Mouse (Mus musculus) hindbrain, postnatal 0 days (tissue): ENCODE data around the gene Ptpn6. TPM values are rescaled to one million over a fixed set of nuclear protein-coding genes. Genes with fewer than 3 reads are reported as not detected.

Experiments used
- ATAC-seq: fragments of 200-750 bp; cut with Nextera tagmentation; 2 replicates; pipeline ENCODE4 v1.8.0; 2017; ENCODE audit warnings: mild to moderate bottlenecking, moderate TSS enrichment, moderate library complexity
- DNase-seq: peaks from one replicate; pipeline ENCODE4 v3.0.0-alpha.2; 2015; ENCODE audit warnings: low spot score
- H3K27ac ChIP-seq: fragments of 300-500 bp; sonication (generic); 2 replicates; pipeline ENCODE4 v1.5.1; 2014; ENCODE audit warnings: mild to moderate bottlenecking
- H3K27me3 ChIP-seq: fragments of 300-500 bp; sonication (generic); 2 replicates; pipeline ENCODE4 v1.6.1; 2014; ENCODE audit warnings: low read length, mixed read lengths; ENCODE audit not compliant: insufficient read depth
- H3K36me3 ChIP-seq: fragments of 300-500 bp; sonication (generic); 2 replicates; pipeline ENCODE4 v1.6.1; 2014; ENCODE audit warnings: low read length, mixed read lengths; ENCODE audit not compliant: insufficient read depth
- H3K4me1 ChIP-seq: fragments of 300-500 bp; sonication (generic); 2 replicates; pipeline ENCODE4 v1.6.1; 2014; ENCODE audit warnings: antibody characterized with exemption, low read length, mixed read lengths; ENCODE audit not compliant: insufficient read depth
- H3K4me2 ChIP-seq: fragments of 300-500 bp; sonication (generic); 2 replicates; pipeline ENCODE4 v1.6.1; 2014; ENCODE audit warnings: low read depth, mild to moderate bottlenecking, low read length, moderate library complexity, mixed read lengths
- H3K4me3 ChIP-seq: fragments of 300-500 bp; sonication (generic); 2 replicates; pipeline ENCODE4 v1.5.1; 2014; ENCODE audit warnings: low read length
- H3K9ac ChIP-seq: fragments of 300-500 bp; sonication (generic); replicated peaks from 2 replicates; pipeline ENCODE4 v1.6.1; 2014; ENCODE audit warnings: mild to moderate bottlenecking, low read length, moderate library complexity, mixed read lengths
- H3K9me3 ChIP-seq: fragments of 300-500 bp; sonication (generic); 2 replicates; pipeline ENCODE4 v1.6.1; 2016; ENCODE audit warnings: low read length, mixed read lengths
- CTCF ChIP-seq: IDR thresholded peaks from 2 replicates; pipeline ENCODE4 v1.5.1; 2016; ENCODE audit warnings: antibody characterized with exemption, control low read depth, low read depth
- WGBS: fragments of 180-500 bp; shearing (Covaris S2); extraction: QIAGEN DNeasy Blood & Tissue Kit; methylation state at CpG from one replicate; pipeline ENCODE4 v1.1.7; 2014; 5-methylcytosine and 5-hydroxymethylcytosine counted together
- polyA plus RNA-seq: library from polyadenylated mRNA; unstranded; fragments of >200 nt; fragmentation: Nextera tagmentation; extraction: Ambion mirVana; gene quantifications from 2 replicates; pipeline ENCODE4 v1.2.1, GENCODE M21; 2015
- total RNA-seq: library from RNA; depleted of rRNA; stranded (reverse); fragments of >200 nt; gene quantifications from 2 replicates; pipeline ENCODE4 v1.2.3, GENCODE M21; 2014

Gene Ptpn6
- total and polyA plus RNA-seq, 2 experiments from 2014 or later, result 3.8 to 4.3 TPM

DNA sequence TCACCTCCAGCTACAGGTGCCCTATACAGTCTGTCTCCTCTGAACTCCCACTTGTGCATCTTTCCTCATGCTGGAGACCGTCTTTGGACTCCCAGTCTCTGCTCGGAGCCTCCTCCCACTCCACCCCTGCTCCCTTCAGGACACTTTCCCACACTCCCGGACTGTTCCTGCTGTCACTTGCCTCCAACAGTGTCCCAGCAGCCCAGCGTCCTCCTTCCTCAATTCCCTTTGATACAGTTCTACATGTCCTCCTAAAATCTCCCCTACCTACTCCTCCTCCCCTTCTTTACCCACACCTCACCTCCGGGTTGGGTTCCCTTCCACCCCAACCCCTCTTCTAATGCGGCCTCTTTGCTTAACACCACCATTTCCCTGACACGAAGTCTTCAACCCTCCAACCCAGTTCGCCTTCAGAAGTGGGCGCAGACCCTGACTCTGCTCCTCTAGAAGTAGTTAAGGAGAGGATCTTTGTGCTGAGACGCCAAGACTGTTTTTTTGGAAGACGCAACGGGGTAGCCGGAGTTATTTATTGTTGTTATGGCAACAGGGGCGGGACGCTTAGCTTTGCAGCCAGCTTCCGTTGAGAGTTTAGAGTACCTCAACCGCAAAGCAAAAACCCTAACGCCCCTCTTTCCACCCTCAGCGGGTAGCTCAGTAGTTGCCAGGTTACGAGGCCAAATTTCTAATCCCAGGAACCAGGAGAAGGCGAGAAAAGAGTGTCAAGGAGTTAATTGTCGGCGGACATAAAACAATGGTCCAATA lies 40.9 kb upstream of the Ptpn6 start, which contains the start of gene Lrrc23:
TSS of gene Lrrc23 (minus strand) at position 506 of the 762 bp plus-strand sequence.
- peak within 1 kb of the TSS; percentile 37; the same call in 1 of the 2 replicates for H3K9ac ChIP-seq
- no peaks in the 10 kb centered on the region for H3K9me3 ChIP-seq
- no peaks in the 10 kb centered on the region for H3K36me3 ChIP-seq
- no peaks in the 10 kb centered on the region for H3K27me3 ChIP-seq
- peak within 1 kb of the TSS; percentile 31 for H3K4me3 ChIP-seq
- TF ChIP-seq CTCF, result no peak
- H3K27ac ChIP-seq, result peak within 1 kb of the TSS; percentile 41; the same call in 1 of the 2 replicates
- 0 out of 2 replicates have a peak, but pooled peaks cover 9% of the 10 kb centered on the region for H3K4me1 ChIP-seq
- peak within 1 kb of the TSS; percentile 76 for H3K4me2 ChIP-seq
- peak; percentile 82 for DNase-seq
- 1% methylated on average over 23 of the region's 23 CpGs for WGBS
- peak; percentile 82 for ATAC-seq

DNA sequence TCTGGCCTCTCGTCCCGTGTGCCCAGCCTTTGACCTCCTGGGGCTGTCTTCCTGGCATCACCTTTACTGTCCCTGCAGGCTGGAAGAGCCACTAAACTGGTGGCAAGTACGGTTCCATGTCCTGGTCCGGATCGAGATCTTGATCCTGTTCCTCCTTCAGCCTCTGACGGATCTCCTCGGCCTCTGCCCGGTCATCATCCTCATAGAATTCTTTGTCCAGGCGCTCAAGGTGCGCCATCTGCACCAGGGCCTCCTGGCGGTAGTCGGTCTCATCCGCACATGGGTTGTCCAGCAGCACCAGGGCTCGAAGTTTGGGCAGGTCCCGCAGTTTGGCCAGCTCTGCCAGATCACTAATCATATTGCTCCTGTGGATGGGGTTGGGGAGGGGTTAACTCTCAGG lies 32.0 kb upstream of the Ptpn6 start:
- H3K27ac ChIP-seq, result no peak overlapping the region
- no peak for TF ChIP-seq CTCF
- DNase-seq, result no peak
- peak overlapping the region; percentile 75; the same call in 1 of the 2 replicates for H3K4me2 ChIP-seq
- no peaks in the 10 kb centered on the region for H3K9me3 ChIP-seq
- no peaks in the 10 kb centered on the region for H3K36me3 ChIP-seq
- WGBS, result 88% methylated on average over 15 of the region's 15 CpGs
- H3K27me3 ChIP-seq, result no peaks in the 10 kb centered on the region
- no peak overlapping the region for H3K4me3 ChIP-seq
- H3K9ac ChIP-seq, result peak overlapping the region; percentile 74; the same call in 1 of the 2 replicates
- ATAC-seq, result no peak
- H3K4me1 ChIP-seq, result peaks cover 19% of the 10 kb centered on the region

DNA sequence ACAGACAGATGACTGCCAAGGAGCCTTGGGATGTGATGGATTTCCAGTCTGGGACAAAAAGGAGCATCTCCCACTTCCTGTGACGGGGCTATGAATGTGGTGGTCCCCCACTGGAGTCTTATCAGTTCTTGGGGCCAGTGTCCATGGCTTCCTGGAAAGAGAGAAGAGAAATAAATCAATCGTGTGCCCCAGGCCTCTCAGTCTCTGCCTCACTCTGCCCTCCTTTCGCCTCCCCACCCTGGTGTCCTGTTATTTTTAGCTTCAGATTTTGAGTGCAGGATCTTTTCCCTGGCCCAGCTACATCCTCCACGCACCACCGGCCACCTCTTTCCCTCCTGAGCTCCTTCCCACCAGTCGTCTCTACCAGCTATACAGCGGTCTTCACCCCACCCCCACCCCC lies 31.5 kb upstream of the Ptpn6 start:
- 57% methylated on average over 7 of the region's 7 CpGs for WGBS
- peak overlapping the region; percentile 59 for H3K4me3 ChIP-seq
- peaks cover 19% of the 10 kb centered on the region for H3K4me1 ChIP-seq
- H3K27ac ChIP-seq, result peak overlapping the region; percentile 78; the same call in 1 of the 2 replicates
- no peaks in the 10 kb centered on the region for H3K36me3 ChIP-seq
- no peak for DNase-seq
- TF ChIP-seq CTCF, result no peak
- no peaks in the 10 kb centered on the region for H3K9me3 ChIP-seq
- no peaks in the 10 kb centered on the region for H3K27me3 ChIP-seq
- peak overlapping the region; percentile 74 for H3K9ac ChIP-seq
- peak overlapping the region; percentile 75 for H3K4me2 ChIP-seq
- no peak for ATAC-seq

DNA sequence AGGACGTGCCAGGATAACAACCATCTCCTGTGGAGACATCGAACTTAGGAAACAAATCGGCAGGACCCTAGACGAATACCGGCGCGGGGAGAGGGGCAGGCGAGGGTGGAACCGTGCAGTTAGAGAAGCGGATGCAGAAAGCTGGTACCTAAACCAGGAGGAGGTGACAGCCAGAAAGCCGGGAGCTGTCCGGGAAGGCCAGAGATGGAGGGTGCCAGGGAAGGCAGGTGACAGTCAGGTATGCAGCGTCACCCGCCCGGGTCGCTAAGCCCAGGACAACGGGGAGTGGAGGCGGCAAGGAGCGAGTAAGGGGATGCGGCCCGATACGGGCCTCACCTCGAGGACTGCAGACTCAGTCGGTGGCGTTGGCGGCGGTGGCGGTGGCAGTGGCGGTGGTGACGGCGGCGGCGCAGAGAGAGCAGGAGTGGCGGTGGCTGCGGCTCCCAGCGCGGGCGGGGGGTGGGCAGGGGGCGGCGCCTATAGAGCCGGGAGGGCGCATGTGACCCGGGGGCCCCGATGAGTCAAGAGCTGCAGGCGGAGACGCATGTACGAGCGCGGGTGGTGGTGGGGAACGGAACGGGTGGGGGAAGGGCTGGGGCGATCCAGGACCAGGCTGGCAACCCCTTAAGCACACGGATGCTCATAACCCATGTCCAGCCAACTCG lies 30.7 kb upstream of the Ptpn6 start, which contains the start of gene Eno2:
TSS of gene Eno2 (minus strand) at position 573 of the 665 bp plus-strand sequence.
- H3K4me2 ChIP-seq, result peak within 1 kb of the TSS; percentile 75
- DNase-seq, result peak; percentile 84
- WGBS, result under 1% methylated on average over 48 of the region's 54 CpGs
- H3K27me3 ChIP-seq, result no peaks in the 10 kb centered on the region
- peak within 1 kb of the TSS; percentile 78 for H3K27ac ChIP-seq
- peak within 1 kb of the TSS; percentile 74 for H3K9ac ChIP-seq
- H3K4me3 ChIP-seq, result peak within 1 kb of the TSS; percentile 59
- peak; percentile 86 for ATAC-seq
- peaks cover 19% of the 10 kb centered on the region for H3K4me1 ChIP-seq
- no peaks in the 10 kb centered on the region for H3K36me3 ChIP-seq
- H3K9me3 ChIP-seq, result no peaks in the 10 kb centered on the region
- TF ChIP-seq CTCF, result no peak

DNA sequence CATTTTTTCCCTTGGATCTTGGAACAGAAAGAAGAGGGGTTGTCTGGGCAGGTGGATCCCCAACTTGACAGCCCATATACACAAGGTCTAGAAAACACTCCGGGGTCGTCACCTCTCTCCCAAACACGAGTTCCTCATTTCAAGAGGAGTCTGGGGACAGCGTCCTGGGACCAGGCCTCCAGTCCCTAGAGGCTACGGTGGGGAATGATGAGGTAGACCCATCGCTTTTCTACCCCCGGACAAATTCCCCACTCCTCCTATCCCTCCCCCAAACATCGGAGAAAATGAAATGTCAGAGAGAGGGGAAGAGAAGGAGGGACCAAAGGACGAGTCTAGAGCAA lies 30.2 kb upstream of the Ptpn6 start:
- ATAC-seq (peak; percentile 13), DNase-seq (no peak)
- Histone ChIP-seq H3K27me3 (no peaks in the 10 kb centered on the region), H3K36me3 (no peaks in the 10 kb centered on the region), H3K4me2 (peak overlapping the region; percentile 75), H3K9me3 (no peaks in the 10 kb centered on the region), H3K4me3 (peak overlapping the region; percentile 59), H3K27ac (peak overlapping the region; percentile 78), H3K4me1 (peaks cover 19% of the 10 kb centered on the region), H3K9ac (peak overlapping the region; percentile 74)
- TF ChIP-seq CTCF, result no peak
- WGBS, result 5% methylated on average over 9 of the region's 9 CpGs

DNA sequence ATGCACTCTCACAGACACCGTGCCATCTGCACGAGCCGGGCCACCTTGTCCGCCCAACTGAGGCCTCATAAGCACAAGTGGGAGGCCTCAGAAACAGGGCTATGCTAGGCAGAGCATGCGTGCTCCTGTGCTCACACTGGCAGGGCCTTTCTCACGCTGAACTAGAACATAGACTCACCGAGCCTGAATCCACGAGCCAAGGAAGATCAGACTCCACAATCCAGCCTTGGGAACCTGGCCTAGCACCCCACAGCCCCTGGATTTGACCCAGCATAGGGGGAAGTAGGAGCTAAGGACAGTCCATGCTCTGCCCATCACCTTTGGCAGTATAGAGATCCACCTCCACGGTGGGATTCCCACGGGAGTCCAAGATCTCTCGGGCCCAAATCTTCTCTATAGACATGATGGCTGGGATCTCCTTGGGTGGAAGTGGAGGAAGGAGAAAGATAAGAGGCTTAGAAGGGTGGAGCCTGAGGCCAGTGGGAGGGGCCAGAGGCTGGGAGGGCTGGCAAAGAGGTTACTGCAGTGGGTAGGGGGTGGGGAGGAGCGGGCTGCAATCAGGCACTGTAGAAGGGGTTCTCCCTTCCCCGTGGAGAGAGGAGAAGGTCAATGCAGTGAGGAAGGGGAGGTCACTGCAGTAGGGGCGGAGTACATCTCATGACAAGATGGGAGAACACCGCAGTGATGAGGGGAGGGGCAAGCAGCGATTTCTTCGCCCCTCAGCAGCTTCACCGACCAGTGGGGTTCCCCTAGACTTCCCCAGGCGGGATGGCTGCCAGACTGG lies 29.6 kb upstream of the Ptpn6 start:
- 17% methylated on average over 19 of the region's 19 CpGs for WGBS
- H3K9ac ChIP-seq, result peak overlapping the region; percentile 74
- peaks cover 19% of the 10 kb centered on the region for H3K4me1 ChIP-seq
- no peak for TF ChIP-seq CTCF
- DNase-seq (peak; percentile 46), ATAC-seq (peak; percentile 59)
- no peaks in the 10 kb centered on the region for H3K36me3 ChIP-seq
- H3K4me3 ChIP-seq, result peak overlapping the region; percentile 59
- peak overlapping the region; percentile 75 for H3K4me2 ChIP-seq
- no peaks in the 10 kb centered on the region for H3K27me3 ChIP-seq
- peak overlapping the region; percentile 78 for H3K27ac ChIP-seq
- H3K9me3 ChIP-seq, result no peaks in the 10 kb centered on the region
